Mouse (Mus musculus) hindbrain, embryonic 16.5 days (tissue): ENCODE results near the gene Crtac1. TPM values are rescaled to one million over a fixed set of nuclear protein-coding genes. Genes with fewer than 3 reads are reported as not detected.
A peak's percentile ranks its signal among the peaks of the same experiment; 100 is the strongest.

Experiments used
- ATAC-seq: fragments of 200-750 bp; cut with Nextera tagmentation; 2 replicates; pipeline ENCODE4 v1.8.0; 2017; ENCODE audit warnings: moderate TSS enrichment, moderate library complexity
- H3K27ac ChIP-seq: fragments of 300-500 bp; sonication (generic); 2 replicates; pipeline ENCODE4 v1.5.1; 2014; ENCODE audit warnings: low read depth, mild to moderate bottlenecking, control low read depth, low read length, moderate library complexity
- H3K27me3 ChIP-seq: fragments of 300-500 bp; sonication (generic); replicated peaks from 2 replicates; pipeline ENCODE4 v1.6.1; 2014; ENCODE audit warnings: low read length; ENCODE audit not compliant: control insufficient read depth, insufficient read depth
- H3K36me3 ChIP-seq: fragments of 300-500 bp; sonication (generic); 2 replicates; pipeline ENCODE4 v1.6.1; 2014; ENCODE audit warnings: mild to moderate bottlenecking, low read length, moderate library complexity, mixed read lengths; ENCODE audit not compliant: control insufficient read depth, insufficient read depth
- H3K4me1 ChIP-seq: fragments of 300-500 bp; sonication (generic); 2 replicates; pipeline ENCODE4 v1.6.1; 2014; ENCODE audit warnings: low read depth, low read length; ENCODE audit not compliant: control insufficient read depth, insufficient read depth
- H3K4me2 ChIP-seq: fragments of 300-500 bp; sonication (generic); 2 replicates; pipeline ENCODE4 v1.6.1; 2014; ENCODE audit warnings: mild to moderate bottlenecking, low read length, control low read depth, moderate library complexity
- H3K4me3 ChIP-seq: fragments of 300-500 bp; sonication (generic); 2 replicates; pipeline ENCODE4 v1.5.1; 2014; ENCODE audit warnings: mild to moderate bottlenecking, low read length, control low read depth, moderate library complexity
- H3K9ac ChIP-seq: fragments of 300-500 bp; sonication (generic); 2 replicates; pipeline ENCODE4 v1.6.1; 2014; ENCODE audit warnings: low read depth, mild to moderate bottlenecking, control low read depth, low read length, moderate library complexity
- H3K9me3 ChIP-seq: fragments of 300-500 bp; sonication (generic); 2 replicates; pipeline ENCODE4 v1.6.1; 2014; ENCODE audit warnings: mild to moderate bottlenecking, low read length, moderate library complexity; ENCODE audit not compliant: control insufficient read depth
- WGBS: fragments of 180-500 bp; shearing (Covaris S2); extraction: QIAGEN DNeasy Blood & Tissue Kit; methylation state at CpG from one replicate; pipeline ENCODE4 v1.1.7; 2014; 5-methylcytosine and 5-hydroxymethylcytosine counted together
- polyA plus RNA-seq: library from polyadenylated mRNA; unstranded; fragments of >200 nt; fragmentation: Nextera tagmentation; extraction: Ambion mirVana; gene quantifications from 2 replicates; pipeline ENCODE4 v1.2.1, GENCODE M21; 2015

The Crtac1 gene
- polyA plus RNA-seq, 1 experiment from 2014 or later: 50.2 TPM

DNA sequence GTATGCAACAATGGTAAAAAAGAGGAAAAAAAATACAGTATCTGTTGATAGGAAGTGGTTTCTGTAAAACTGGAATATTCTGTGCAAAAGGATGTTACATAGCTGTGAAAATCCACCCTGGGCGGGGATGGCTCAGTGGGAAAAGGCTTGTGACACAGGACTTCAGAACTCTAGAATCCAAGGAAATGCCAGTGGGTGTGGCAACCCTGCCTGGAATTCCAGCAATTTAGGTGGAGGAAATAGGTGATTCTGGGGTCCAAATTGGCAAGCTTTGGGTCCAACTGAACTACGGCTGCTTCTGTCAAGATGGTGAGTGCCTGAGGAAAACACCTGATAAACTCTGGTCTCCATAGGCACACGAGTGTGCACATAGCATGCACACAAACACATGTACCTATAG, 54.4 kb downstream of the Crtac1 start:
- ATAC-seq: no peak
- H3K4me3 ChIP-seq: no peak overlapping the region
- no peaks in the 10 kb centered on the region for H3K27me3 ChIP-seq
- peaks cover 12% of the 10 kb centered on the region for H3K4me1 ChIP-seq
- no peak overlapping the region for H3K4me2 ChIP-seq
- WGBS: 89% methylated on average over 3 of the region's 3 CpGs
- H3K27ac ChIP-seq: no peak overlapping the region
- no peak overlapping the region for H3K9ac ChIP-seq
- no peaks in the 10 kb centered on the region for H3K36me3 ChIP-seq
- H3K9me3 ChIP-seq: no peaks in the 10 kb centered on the region

DNA sequence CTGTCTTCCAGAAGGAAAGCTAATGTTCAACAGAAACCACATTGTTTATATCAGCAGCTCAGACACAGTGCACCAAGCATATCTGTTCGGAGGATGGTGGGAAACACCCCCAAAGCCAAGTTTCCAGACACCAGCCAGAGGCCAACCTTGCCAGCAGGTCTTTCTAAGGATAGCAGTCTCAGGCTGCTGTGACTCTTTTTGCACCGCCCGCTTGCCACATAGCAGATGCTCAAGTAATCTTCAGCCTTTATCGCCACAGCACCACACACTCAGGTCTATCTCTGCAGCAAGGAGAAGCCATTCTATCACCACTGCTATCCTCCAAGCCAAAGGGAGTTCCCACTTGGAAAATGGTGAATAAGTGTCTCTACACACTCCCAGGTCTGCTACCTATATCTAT, 68.0 kb downstream of the Crtac1 start:
- H3K4me1 ChIP-seq: no peaks in the 10 kb centered on the region
- no peak for ATAC-seq
- no peaks in the 10 kb centered on the region for H3K9me3 ChIP-seq
- no peaks in the 10 kb centered on the region for H3K27me3 ChIP-seq
- H3K4me3 ChIP-seq: no peak overlapping the region
- no peak overlapping the region for H3K4me2 ChIP-seq
- H3K27ac ChIP-seq: no peak overlapping the region
- no peak overlapping the region for H3K9ac ChIP-seq
- WGBS: 87% methylated on average over 4 of the region's 4 CpGs
- no peaks in the 10 kb centered on the region for H3K36me3 ChIP-seq

GRCm38 (mm10) chr19:42358406-42358805, 73.2 kb downstream of the Crtac1 start:
- H3K4me2 ChIP-seq: no peak overlapping the region
- no peak overlapping the region for H3K4me3 ChIP-seq
- 46% methylated on average over 7 of the region's 7 CpGs for WGBS
- H3K9me3 ChIP-seq: no peaks in the 10 kb centered on the region
- no peaks in the 10 kb centered on the region for H3K27me3 ChIP-seq
- no peak overlapping the region for H3K9ac ChIP-seq
- H3K36me3 ChIP-seq: no peaks in the 10 kb centered on the region
- no peaks in the 10 kb centered on the region; the same call in 1 of the 2 replicates for H3K4me1 ChIP-seq
- H3K27ac ChIP-seq: no peak overlapping the region
- no peak for ATAC-seq

DNA sequence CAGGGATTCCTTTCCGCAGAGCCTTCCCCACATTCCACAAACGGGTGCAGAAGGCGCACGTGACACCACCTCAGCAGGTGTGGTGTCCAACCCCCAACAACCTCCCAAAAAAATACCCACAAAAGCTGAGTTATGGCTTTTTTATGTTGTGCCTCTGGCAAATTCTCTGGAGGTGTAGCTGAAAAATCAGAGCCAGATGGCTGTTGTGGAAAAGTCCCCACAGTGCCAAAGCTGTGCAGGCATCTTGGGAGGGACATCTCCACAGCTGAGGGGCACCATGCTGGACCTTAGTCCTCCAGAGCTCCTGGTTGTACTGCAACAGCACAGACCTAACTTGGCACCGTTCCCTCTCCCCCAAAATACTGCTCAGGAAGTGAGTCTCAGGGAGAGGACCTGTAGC, 74.7 kb downstream of the Crtac1 start:
- no peak for ATAC-seq
- Histone ChIP-seq H3K27ac (no peak overlapping the region), H3K9me3 (no peaks in the 10 kb centered on the region), H3K4me3 (no peak overlapping the region), H3K9ac (no peak overlapping the region), H3K4me2 (no peak overlapping the region), H3K36me3 (no peaks in the 10 kb centered on the region), H3K27me3 (no peaks in the 10 kb centered on the region), H3K4me1 (no peaks in the 10 kb centered on the region; the same call in 1 of the 2 replicates)
- WGBS: 83% methylated on average over 5 of the region's 5 CpGs

- no peak overlapping the region for H3K27ac ChIP-seq
- no peak overlapping the region for H3K4me3 ChIP-seq
- no peaks in the 10 kb centered on the region for H3K27me3 ChIP-seq
- H3K9ac ChIP-seq: no peak overlapping the region
- no peaks in the 10 kb centered on the region for H3K9me3 ChIP-seq
- ATAC-seq: no peak
- H3K4me2 ChIP-seq: no peak overlapping the region
- H3K4me1 ChIP-seq: no peaks in the 10 kb centered on the region; the same call in 1 of the 2 replicates
- 89% methylated on average over 16 of the region's 16 CpGs for WGBS
- H3K36me3 ChIP-seq: no peaks in the 10 kb centered on the region
Measured at GRCm38 (mm10) chr19:42355476-42355875, 76.1 kb downstream of the Crtac1 start.

- Histone ChIP-seq H3K36me3 (no peaks in the 10 kb centered on the region), H3K9ac (no peak overlapping the region), H3K9me3 (no peaks in the 10 kb centered on the region), H3K27ac (no peak overlapping the region), H3K4me2 (no peak overlapping the region), H3K4me1 (no peaks in the 10 kb centered on the region), H3K27me3 (no peaks in the 10 kb centered on the region), H3K4me3 (no peak overlapping the region)
- no peak for ATAC-seq
- 55% methylated on average over 6 of the region's 6 CpGs for WGBS
Measured at GRCm38 (mm10) chr19:42341183-42341582, 90.4 kb downstream of the Crtac1 start.

GRCm38 (mm10) chr19:42332081-42332736, 99.4 kb downstream of the Crtac1 start:
- peak; percentile 44; the same call in 1 of the 2 replicates for ATAC-seq
- H3K36me3 ChIP-seq: no peaks in the 10 kb centered on the region
- no peaks in the 10 kb centered on the region for H3K27me3 ChIP-seq
- H3K9ac ChIP-seq: no peak overlapping the region
- H3K9me3 ChIP-seq: no peaks in the 10 kb centered on the region
- no peaks in the 10 kb centered on the region for H3K4me1 ChIP-seq
- no peak overlapping the region for H3K27ac ChIP-seq
- no peak overlapping the region for H3K4me2 ChIP-seq
- H3K4me3 ChIP-seq: no peak overlapping the region
- 41% methylated on average over 9 of the region's 9 CpGs for WGBS

DNA sequence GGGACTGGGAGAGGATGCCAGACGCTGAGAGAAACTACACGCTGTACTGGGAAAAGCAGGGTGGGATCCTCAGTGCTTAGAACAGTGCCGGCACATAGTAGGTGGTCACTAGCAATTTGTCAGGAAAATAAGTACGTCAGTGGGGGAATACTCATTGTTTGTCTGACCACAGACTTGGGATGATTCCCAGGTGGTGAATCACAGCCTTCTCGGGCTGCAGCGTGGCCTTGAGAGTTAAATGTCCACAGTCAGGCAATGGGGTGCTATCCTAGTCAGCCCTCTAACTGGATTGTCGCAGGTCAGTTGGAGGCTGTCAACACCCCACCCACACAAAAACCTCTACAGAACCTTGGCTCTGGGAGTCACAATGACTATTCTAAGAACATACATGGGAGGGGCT, 100.1 kb downstream of the Crtac1 start:
- WGBS: 87% methylated on average over 7 of the region's 7 CpGs
- Histone ChIP-seq H3K9ac (no peak overlapping the region), H3K4me3 (no peak overlapping the region), H3K4me1 (no peaks in the 10 kb centered on the region), H3K27ac (no peak overlapping the region), H3K9me3 (no peaks in the 10 kb centered on the region), H3K4me2 (no peak overlapping the region), H3K36me3 (no peaks in the 10 kb centered on the region), H3K27me3 (no peaks in the 10 kb centered on the region)
- ATAC-seq: no peak

- Histone ChIP-seq H3K4me2 (no peak overlapping the region), H3K4me3 (no peak overlapping the region), H3K27me3 (no peaks in the 10 kb centered on the region), H3K4me1 (no peaks in the 10 kb centered on the region), H3K36me3 (no peaks in the 10 kb centered on the region), H3K9ac (no peak overlapping the region; the same call in 1 of the 2 replicates), H3K9me3 (no peaks in the 10 kb centered on the region), H3K27ac (no peak overlapping the region)
- ATAC-seq: no peak
- 60% methylated on average over 9 of the region's 9 CpGs for WGBS
Measured at GRCm38 (mm10) chr19:42328160-42328559, 103.4 kb downstream of the Crtac1 start.
